Comparison of ENCODE assay signal across 8 mouse cellular contexts in genomic region chr6:127331091-127331490, GRCm38 (mm10).
DNase-seq lines count a peak whose midpoint lies in the region; ATAC-seq and TF ChIP-seq lines count a peak whose summit lies in the region.

No protein-coding gene starts in this region.

- no peak overlapping the region for H3K9ac ChIP-seq in embryonic facial prominence, embryonic 11.5 days (replicated peaks; ENCODE audit: low read length)
- H3K9ac ChIP-seq in heart, postnatal 0 days (replicated peaks; ENCODE audit: low read depth, low read length) = no peak overlapping the region
- peak overlapping the region; percentile 61; the same call in 1 of the 2 replicates for H3K9ac ChIP-seq in lung, embryonic 16.5 days (ENCODE audit: low read length)

- TF ChIP-seq EP300 in heart, postnatal 0 days (IDR thresholded peaks at IDR 0.05; ENCODE audit: low read depth) = no peak

- H3K9me3 ChIP-seq in embryonic facial prominence, embryonic 11.5 days (replicated peaks; ENCODE audit: control insufficient read depth, low read length) = no peaks in the 10 kb centered on the region
- no peaks in the 10 kb centered on the region for H3K9me3 ChIP-seq in heart, postnatal 0 days (replicated peaks; ENCODE audit: control insufficient read depth, low read length)
- no peaks in the 10 kb centered on the region for H3K9me3 ChIP-seq in lung, embryonic 16.5 days (ENCODE audit: control insufficient read depth, low read length)

- peak overlapping the region; percentile 43; the same call in 1 of the 2 replicates for H3K27ac ChIP-seq in embryonic facial prominence, embryonic 11.5 days (replicated peaks; ENCODE audit: low read depth, low read length)
- peak overlapping the region; percentile 94 for H3K27ac ChIP-seq in heart, postnatal 0 days (ENCODE audit: low read depth)
- peak overlapping the region; percentile 98 for H3K27ac ChIP-seq in lung, embryonic 16.5 days (ENCODE audit: low read length)

- WGBS in embryonic facial prominence, embryonic 11.5 days = 89% methylated on average over 5 of the region's 5 CpGs
- 21% methylated on average over 5 of the region's 5 CpGs for whole genome bisulfite sequencing in heart, postnatal 0 days
- 46% methylated on average over 5 of the region's 5 CpGs for WGBS in lung, embryonic 16.5 days

- DNase-seq in heart, adult 18-20 months = peak; percentile 42
- no peak for DNase-seq in heart, adult 8-10 months (ENCODE audit: low spot score)
- no peak for DNase-seq in embryonic facial prominence, embryonic 11.5 days (ENCODE audit: low spot score)
- DNase-seq in heart, postnatal 0 days (ENCODE audit: low spot score) = no peak
- no peak for DNase-seq in retina, postnatal 1 day
- DNase-seq in gastrocnemius, postnatal 14 days = no peak
- DNase-seq in embryo, embryonic 10 days (ENCODE audit: low spot score) = no peak

- intact Hi-C loops in gastrocnemius, postnatal 14 days (cut with DNase I; ENCODE audit: low total_unique reads) = no loop called here

- no peak for ATAC-seq in embryonic facial prominence, embryonic 11.5 days (replicated peaks; ENCODE audit: insufficient number of reproducible peaks, low FRiP score, low TSS enrichment, low read depth)
- no peak for ATAC-seq in heart, postnatal 0 days (ENCODE audit: insufficient read depth, low read depth)
- ATAC-seq in lung, embryonic 16.5 days (ENCODE audit: low read depth) = no peak

- peaks cover 7% of the 10 kb centered on the region for H3K4me1 ChIP-seq in embryonic facial prominence, embryonic 11.5 days (ENCODE audit: control insufficient read depth, insufficient read depth, low read length)
- peaks cover 31% of the 10 kb centered on the region for H3K4me1 ChIP-seq in heart, postnatal 0 days (ENCODE audit: control insufficient read depth, insufficient read depth)
- peaks cover 42% of the 10 kb centered on the region for H3K4me1 ChIP-seq in lung, embryonic 16.5 days (replicated peaks; ENCODE audit: control insufficient read depth, insufficient read depth, low read length)

- H3K36me3 ChIP-seq in embryonic facial prominence, embryonic 11.5 days (replicated peaks; ENCODE audit: control insufficient read depth, insufficient read depth, low read depth, low read length) = no peaks in the 10 kb centered on the region
- no peaks in the 10 kb centered on the region for H3K36me3 ChIP-seq in heart, postnatal 0 days (replicated peaks; ENCODE audit: control insufficient read depth, insufficient read depth, low read length)
- H3K36me3 ChIP-seq in lung, embryonic 16.5 days (ENCODE audit: control insufficient read depth, insufficient read depth, low read length) = no peaks in the 10 kb centered on the region

- H3K4me3 ChIP-seq in embryonic facial prominence, embryonic 11.5 days (ENCODE audit: low read depth, low read length) = no peak overlapping the region
- H3K4me3 ChIP-seq in heart, postnatal 0 days (ENCODE audit: low read depth, low read length) = no peak overlapping the region
- H3K4me3 ChIP-seq in lung, embryonic 16.5 days (ENCODE audit: low read length) = no peak overlapping the region

- no peak for TF ChIP-seq CTCF in heart, postnatal 0 days (IDR thresholded peaks at IDR 0.05; ENCODE audit: low read depth)

- no peak overlapping the region for H3K4me2 ChIP-seq in embryonic facial prominence, embryonic 11.5 days (ENCODE audit: low read depth, low read length)
- no peak overlapping the region for H3K4me2 ChIP-seq in heart, postnatal 0 days (ENCODE audit: low read depth, low read length)
- H3K4me2 ChIP-seq in lung, embryonic 16.5 days (ENCODE audit: low read depth, low read length) = no peak overlapping the region

- no peaks in the 10 kb centered on the region for H3K27me3 ChIP-seq in embryonic facial prominence, embryonic 11.5 days (ENCODE audit: control insufficient read depth, insufficient read depth, low read length)
- H3K27me3 ChIP-seq in heart, postnatal 0 days (ENCODE audit: control insufficient read depth, insufficient read depth, low read length) = no peaks in the 10 kb centered on the region
- H3K27me3 ChIP-seq in lung, embryonic 16.5 days (ENCODE audit: control insufficient read depth, insufficient read depth, low read depth, low read length) = no peaks in the 10 kb centered on the region

Comparison
In these comparisons a context has a peak if more than half of its experiments do, and no peak if none do; other contexts are left out.
1. DNase-seq: peak in heart, adult 18-20 months (2 of 2); none in heart, adult 8-10 months (single experiment), embryonic facial prominence, embryonic 11.5 days (single experiment), heart, postnatal 0 days (single experiment), retina, postnatal 1 day (single experiment), gastrocnemius, postnatal 14 days (single experiment) and embryo, embryonic 10 days (single experiment).
2. H3K27ac ChIP-seq: peak in every context shown above with its lines; median percentile 98 in lung, embryonic 16.5 days; 94 in heart, postnatal 0 days; 43 in embryonic facial prominence, embryonic 11.5 days.